Mouse (Mus musculus) Patski (cell line): ENCODE data around the gene Lrrc10. TPM values are rescaled to one million over a fixed set of nuclear protein-coding genes. Genes with fewer than 3 reads are reported as not detected.

Source experiments
- ATAC-seq: fragments of 100-300 bp; one replicate; pipeline ENCODE4 v1.8.0; 2021
- CTCF ChIA-PET: fragments of 350-600 bp; sonication (Branson Sonifier 250); formaldehyde crosslinking; loops from one replicate; lab custom pipeline; 2022; ENCODE audit warnings: inconsistent platforms; lab: Charles Lee
- POLR2A ChIA-PET: fragments of 350-600 bp; sonication (Branson Sonifier 250); formaldehyde crosslinking; loops from one replicate; lab custom pipeline; 2022; ENCODE audit warnings: antibody characterized with exemption, inconsistent platforms; lab: Charles Lee
- DNase-seq: peaks from one replicate; pipeline ENCODE4 v3.0.0-alpha.2; 2011; ENCODE audit warnings: low read depth, low spot score
- H3K27me3 ChIP-seq: fragments of 371-371 bp; one replicate; pipeline ENCODE4 v1.5.1; 2021
- CTCF ChIP-seq: fragments of 100-300 bp; IDR thresholded peaks from one replicate; pipeline ENCODE4 v1.5.1; 2021
- in situ Hi-C: fragments of 300-500 bp; cut with MboI; formaldehyde crosslinking; loops from 3 replicates; pipeline ENCODE4 v1.11.1; 2018; ENCODE audit warnings: low pct_unique_long_range_greater_than_20kb, mixed read lengths
- polyA plus RNA-seq: library from polyadenylated mRNA; unstranded; gene quantifications from one replicate; pipeline ENCODE4 v1.2.3, GENCODE M21; 2021

The Lrrc10 gene
- not detected for polyA plus RNA-seq

DNA sequence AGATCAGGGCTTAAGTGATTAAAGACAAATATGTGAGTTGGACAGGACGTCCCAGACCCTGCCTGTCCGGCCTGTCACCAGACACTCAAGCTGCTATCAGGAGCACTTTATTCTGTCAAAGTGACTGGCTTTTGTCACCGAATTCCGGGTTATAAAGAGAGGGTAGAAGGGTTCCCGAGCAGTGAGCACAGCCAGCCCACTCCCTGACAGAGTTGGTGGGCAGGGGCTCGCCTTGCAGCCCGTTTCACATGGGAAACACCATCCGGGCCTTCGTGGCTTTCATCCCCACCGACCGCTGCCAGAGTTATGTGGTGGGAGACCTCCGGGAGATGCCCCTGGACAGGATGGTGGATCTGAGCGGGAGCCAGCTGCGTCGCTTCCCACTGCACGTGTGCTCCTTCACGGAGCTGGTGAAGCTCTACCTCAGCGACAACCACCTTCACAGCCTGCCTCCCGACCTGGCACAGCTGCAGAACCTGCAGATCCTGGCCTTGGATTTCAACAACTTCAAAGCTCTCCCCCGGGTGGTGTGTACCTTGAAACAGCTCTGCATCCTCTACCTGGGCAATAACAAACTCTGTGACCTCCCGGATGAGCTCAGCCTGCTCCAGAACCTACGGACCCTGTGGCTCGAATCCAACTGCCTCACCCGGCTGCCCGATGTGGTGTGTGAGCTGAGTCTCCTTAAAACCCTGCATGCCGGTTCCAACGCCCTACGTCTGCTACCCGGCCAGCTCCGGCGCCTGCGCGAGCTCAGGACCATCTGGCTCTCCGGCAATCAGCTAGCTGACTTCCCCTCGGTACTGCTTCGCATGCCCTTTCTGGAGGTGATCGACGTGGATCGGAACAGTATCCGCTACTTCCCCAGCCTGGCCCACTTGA is at the start of gene Lrrc10:
TSS of gene Lrrc10 (plus strand) at position 167 of the 882 bp plus-strand sequence.
- no peak for ATAC-seq
- DNase-seq = no peak
- CTCF ChIA-PET = no interaction called here
- TF ChIP-seq CTCF = no peak
- in situ Hi-C loops = loop anchor here (25.0 kb wide), 1 partner anchor 708 kb away; no protein-coding TSS in a partner anchor
- POLR2A ChIA-PET = interaction anchor here (0.6 kb wide), 1 partner anchor 146 kb away, joined by 7 read pairs; no protein-coding TSS in a partner anchor
- H3K27me3 ChIP-seq = no peaks in the 10 kb centered on the region

DNA sequence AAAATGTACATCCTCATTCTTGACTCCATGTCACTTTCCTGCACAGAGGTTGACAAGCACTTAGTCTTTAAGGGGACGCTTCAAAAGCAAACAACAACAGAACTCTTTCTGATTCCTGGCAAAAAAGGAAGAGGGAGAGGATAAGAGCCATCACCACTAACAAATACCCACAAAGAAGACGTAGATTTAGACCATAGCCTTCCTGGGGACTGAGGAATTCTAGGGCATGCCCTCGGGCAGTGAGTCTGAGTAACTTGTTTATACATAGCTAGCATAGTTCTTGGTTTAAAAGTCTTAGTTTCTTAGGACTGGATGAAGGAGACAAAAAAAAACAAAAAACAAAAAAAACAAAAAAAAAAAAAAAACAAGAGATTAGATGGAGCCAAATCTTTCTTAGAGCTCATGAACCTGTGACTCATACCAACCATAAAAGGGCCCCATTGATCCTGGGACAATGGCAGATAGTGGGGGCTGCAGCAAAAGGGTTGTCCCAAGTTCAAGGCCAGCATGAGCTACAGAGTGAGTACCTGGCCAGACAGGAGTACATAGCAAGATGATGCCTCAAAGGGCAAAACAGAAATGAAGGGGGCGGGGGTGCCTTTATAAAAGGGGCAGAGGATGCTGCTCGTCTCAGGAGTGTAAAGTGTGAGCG is 49.4 kb upstream of the Lrrc10 start:
- peak; percentile 75 for DNase-seq
- ATAC-seq = peak; percentile 93
- ChIA-PET CTCF (interaction anchor here (0.6 to 2.0 kb wide), 8 partner anchors 33 to 101 kb away, joined by 3 to 11 read pairs (median 4); partner anchors contain the start of gene Rab3ip), POLR2A (interaction anchor here (0.7 to 1.2 kb wide), 3 partner anchors 36 to 148 kb away, joined by 3 to 9 read pairs (median 8); no protein-coding TSS in a partner anchor)
- in situ Hi-C loops = no loop called here
- H3K27me3 ChIP-seq = no peaks in the 10 kb centered on the region
- no peak for TF ChIP-seq CTCF

DNA sequence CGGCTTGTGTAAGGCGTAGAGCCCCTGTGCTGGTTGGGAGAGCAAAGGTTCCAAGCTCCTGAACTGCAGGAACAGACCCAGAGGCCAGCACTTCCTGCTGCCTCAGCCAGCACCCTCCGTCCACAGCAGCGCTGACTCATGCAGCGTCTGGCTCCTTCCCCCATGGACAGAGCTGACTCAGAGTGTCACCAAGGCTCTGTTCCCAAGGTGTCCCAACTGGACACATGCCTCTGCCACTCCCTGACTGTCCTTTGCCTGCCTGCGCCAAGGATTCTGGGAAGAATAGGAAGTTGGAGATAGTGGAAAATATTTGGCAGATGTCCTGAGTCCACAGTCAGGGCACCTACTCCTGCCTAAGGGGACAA is 48.9 kb upstream of the Lrrc10 start:
- CTCF ChIA-PET = interaction anchor here (0.6 to 2.0 kb wide), 10 partner anchors 18 to 101 kb away, joined by 3 to 11 read pairs (median 3); partner anchors contain the start of gene Rab3ip
- no peaks in the 10 kb centered on the region for H3K27me3 ChIP-seq
- ATAC-seq = peak; percentile 84
- peak; percentile 61 for DNase-seq
- in situ Hi-C loops = no loop called here
- POLR2A ChIA-PET = interaction anchor here (0.7 to 1.2 kb wide), 3 partner anchors 37 to 148 kb away, joined by 3 to 9 read pairs (median 8); no protein-coding TSS in a partner anchor
- TF ChIP-seq CTCF = no peak

DNA sequence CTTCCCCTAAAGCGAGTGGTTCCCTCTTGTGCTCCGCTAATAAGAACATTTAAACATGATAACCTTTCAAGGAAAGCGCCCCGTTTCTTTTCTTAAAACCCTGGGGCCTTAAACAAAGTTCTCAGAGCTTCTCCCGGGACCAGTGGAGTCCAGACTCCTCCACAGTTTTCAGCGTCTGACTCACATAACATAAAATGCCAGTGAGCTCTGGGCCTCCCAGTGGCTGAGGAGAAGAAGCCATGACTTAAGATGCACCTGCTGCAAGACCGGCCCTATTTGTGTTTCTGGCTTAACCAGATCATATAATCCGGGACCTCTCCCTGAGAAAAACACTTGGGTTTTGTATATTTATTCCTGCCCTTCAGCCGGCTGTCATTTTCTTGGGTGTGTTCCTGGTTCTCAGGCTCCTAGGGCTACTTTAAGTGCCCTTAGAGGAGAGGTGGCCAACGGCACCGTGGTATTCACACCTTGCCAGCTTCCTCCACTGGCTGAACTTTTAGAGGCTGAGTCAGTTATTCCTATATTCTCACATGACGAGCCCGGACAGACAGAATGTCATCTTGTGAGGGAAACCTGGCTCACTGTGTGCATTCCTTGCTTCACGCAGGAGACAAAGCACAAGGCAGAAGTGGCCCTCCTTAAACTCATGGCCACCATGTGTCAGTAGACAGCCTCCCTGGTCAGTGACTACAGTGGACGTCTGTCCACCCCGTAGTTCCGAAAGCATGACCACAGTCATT is 46.3 kb upstream of the Lrrc10 start:
- ChIA-PET CTCF (interaction anchor here (1.6 kb wide), 1 partner anchor 55 kb away, joined by 3 read pairs; no protein-coding TSS in a partner anchor), POLR2A (interaction anchor here (0.6 to 0.7 kb wide), 2 partner anchors 11 to 53 kb away, joined by 3 read pairs; no protein-coding TSS in a partner anchor)
- no peak for TF ChIP-seq CTCF
- no peak for ATAC-seq
- no peak for DNase-seq
- no peaks in the 10 kb centered on the region for H3K27me3 ChIP-seq
- in situ Hi-C loops = no loop called here

DNA sequence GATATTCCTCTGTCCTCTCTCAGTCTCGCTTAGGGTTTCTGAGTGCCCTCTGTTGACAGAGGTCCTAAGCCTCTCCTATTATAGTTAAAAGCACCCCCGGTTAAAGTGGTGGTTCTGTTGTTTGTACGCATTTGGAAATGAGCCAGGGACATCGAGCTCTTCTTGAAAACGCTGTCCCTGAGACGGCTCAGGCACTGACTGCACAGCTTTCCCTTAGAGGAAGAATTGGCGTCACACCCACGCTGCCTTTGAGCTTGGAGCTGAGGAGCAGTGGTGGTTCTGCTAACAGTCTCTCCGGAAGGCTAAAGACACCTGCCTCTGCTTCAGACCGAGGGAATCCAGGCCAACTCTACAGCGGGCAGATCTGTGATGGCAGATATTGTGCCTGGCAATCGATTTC is 44.2 kb upstream of the Lrrc10 start:
- no peak for TF ChIP-seq CTCF
- no peaks in the 10 kb centered on the region for H3K27me3 ChIP-seq
- in situ Hi-C loops = no loop called here
- POLR2A ChIA-PET = interaction anchor here (1.0 kb wide), 1 partner anchor 12 kb away, joined by 3 read pairs; no protein-coding TSS in a partner anchor
- CTCF ChIA-PET = no interaction called here
- DNase-seq (no peak), ATAC-seq (no peak)

DNA sequence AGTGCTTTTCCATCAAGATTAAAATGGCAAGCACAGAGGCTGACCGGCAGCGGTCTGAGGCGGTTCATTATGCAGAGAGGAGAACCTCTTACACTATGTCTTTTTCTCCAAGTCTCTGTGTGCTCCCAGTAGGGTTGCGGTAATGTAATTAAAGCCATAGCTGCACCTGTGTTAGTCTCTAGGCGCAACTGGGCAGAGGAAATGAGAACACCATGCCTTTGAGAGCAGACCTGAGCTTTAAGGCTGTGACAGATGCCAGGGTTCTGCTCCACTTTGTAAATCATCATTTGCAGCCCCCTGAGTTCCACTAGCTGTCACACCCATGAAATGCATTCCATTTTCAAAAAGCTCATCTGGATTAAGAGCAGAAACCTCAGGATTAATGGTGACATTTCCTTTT is 40.4 kb upstream of the Lrrc10 start:
- DNase-seq (no peak), ATAC-seq (no peak)
- TF ChIP-seq CTCF = no peak
- ChIA-PET POLR2A (interaction anchor here (1.2 kb wide), 1 partner anchor 56 kb away, joined by 3 read pairs; no protein-coding TSS in a partner anchor), CTCF (no interaction called here)
- in situ Hi-C loops = no loop called here
- H3K27me3 ChIP-seq = no peaks in the 10 kb centered on the region

DNA sequence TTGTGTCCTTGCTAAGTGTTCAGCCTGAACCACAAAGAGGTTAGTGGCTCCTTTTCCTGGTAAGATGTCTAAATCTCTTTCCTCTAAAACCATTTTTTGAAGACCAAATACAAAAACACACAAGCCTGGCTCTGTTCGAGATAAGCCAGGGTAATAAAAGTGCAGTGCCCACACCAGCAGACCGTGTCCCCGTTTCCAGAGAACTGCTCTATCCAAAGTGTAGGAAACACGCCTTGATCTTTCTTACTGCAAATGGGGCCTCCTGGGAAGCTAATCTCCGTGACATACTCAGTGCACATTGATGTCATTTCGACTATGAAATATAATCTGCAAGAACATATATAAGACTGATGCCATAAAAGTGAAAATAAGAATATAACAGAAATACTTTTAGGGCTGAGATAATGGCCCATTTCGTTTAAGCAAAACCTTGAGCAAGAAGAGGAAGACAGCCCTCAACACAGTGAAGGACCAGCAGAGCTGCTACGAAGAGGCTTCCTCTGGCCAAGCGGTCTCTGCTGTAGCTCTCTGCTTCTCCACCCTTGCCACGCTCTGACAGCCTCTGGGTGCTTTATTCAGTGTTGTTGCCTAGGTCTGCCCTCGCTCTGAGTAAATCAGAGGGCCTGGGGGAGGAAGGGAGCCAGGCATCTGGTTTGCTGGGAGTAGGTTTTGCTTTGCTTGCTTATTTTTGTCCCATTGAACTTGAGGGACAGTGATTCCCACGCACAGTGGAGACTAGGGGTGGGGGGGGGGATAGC is 39.3 kb upstream of the Lrrc10 start:
- TF ChIP-seq CTCF = no peak
- ATAC-seq (no peak), DNase-seq (no peak)
- in situ Hi-C loops = no loop called here
- ChIA-PET CTCF (interaction anchor here (0.9 kb wide), 1 partner anchor 210 kb away, joined by 3 read pairs; no protein-coding TSS in a partner anchor), POLR2A (interaction anchor here (1.2 kb wide), 1 partner anchor 57 kb away, joined by 3 read pairs; no protein-coding TSS in a partner anchor)
- no peaks in the 10 kb centered on the region for H3K27me3 ChIP-seq

DNA sequence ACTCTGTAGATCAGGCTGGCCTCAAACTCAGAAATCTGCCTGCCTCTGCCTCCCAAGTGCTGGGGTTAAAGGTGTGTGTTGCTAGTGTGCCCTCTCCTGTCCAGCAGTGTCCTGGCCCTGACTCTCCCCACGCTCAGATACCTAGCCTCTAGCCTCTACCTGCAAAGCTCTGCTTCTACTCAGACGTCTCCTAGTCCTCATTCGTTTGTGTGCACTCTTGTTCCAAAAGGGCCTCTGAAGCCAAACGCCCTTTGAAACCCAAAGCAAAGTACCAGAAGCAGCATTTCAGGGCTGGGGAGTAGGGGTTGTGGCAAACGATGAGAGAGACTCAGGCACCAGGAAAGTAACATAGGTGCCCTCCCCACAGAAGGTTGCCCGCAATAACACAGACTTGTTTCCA is 35.5 kb upstream of the Lrrc10 start:
- TF ChIP-seq CTCF = no peak

DNA sequence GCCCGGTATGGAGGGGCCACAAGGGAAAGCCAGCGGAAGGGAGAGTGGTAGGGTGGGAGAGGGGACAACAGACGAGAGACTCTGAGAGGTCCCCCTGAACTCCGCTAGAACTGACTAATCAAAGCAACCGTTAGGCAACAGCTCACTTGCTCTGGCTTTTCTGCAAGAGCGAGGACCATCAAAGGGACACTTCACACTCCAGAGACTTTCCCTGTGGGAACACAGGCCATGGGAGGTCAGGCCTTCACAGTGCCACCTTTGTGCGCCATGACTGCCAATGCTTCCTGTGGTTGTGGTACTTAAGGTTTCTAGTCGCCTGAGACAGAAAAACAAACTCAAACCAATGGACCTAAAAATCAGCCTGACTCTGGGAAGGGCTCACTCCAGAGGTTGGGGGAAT is 34.1 kb upstream of the Lrrc10 start:
- POLR2A ChIA-PET = no interaction called here
- DNase-seq = peak; percentile 55
- CTCF ChIA-PET = no interaction called here
- in situ Hi-C loops = no loop called here
- no peak for ATAC-seq
- no peaks in the 10 kb centered on the region for H3K27me3 ChIP-seq
- TF ChIP-seq CTCF = no peak

More for the DNA sequence above, 35.5 kb upstream of the Lrrc10 start:
- POLR2A ChIA-PET = no interaction called here
- DNase-seq = no peak
- CTCF ChIA-PET = no interaction called here
- no peaks in the 10 kb centered on the region for H3K27me3 ChIP-seq
- in situ Hi-C loops = no loop called here
- ATAC-seq = no peak
